Comparison of ENCODE assay signal across 8 mouse cellular contexts in the genomic region with DNA sequence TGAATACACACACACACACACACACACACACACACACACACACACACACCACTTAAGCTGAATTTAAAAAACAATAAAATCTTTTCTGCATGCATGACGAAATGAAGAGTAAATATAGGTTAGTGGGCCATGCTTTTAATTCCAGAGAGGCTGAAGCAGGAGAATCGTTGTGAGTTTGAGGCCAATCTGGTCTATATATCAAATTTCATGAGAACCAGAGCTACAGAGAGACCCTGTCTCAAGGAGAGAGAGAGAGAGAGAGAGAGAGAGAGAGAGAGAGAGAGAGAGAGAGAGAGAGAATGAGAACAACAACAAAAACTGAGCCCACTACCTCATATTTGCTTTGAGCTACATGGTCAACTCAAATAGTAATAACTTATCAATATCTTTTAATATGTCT. TPM values are rescaled to one million over a fixed set of nuclear protein-coding genes. Genes with fewer than 3 reads are reported as not detected.
DNase-seq lines count a peak whose midpoint lies in the region; ATAC-seq and TF ChIP-seq lines count a peak whose summit lies in the region.

A gene (plus strand): TSS at position 301 of the 400 bp plus-strand sequence.

- ATAC-seq in forebrain, embryonic 12.5 days (ENCODE audit: low FRiP score), result no peak
- no peak for ATAC-seq in hematopoietic stem cell, adult 5-6 weeks (replicated peaks in 1 of 2; ENCODE audit: insufficient read depth in 1 of 2, low FRiP score in 2 of 2, low TSS enrichment in 1 of 2, low read depth in 1 of 2, poor library complexity in 2 of 2, severe bottlenecking in 2 of 2)

- no peak for DNase-seq in adrenal gland, adult 18-20 months (ENCODE audit: low spot score in 2 of 2)
- DNase-seq in adrenal gland, adult (ENCODE audit: inconsistent age in 2 of 2, low spot score in 1 of 2), result no peak
- DNase-seq in spleen, adult 12 weeks (ENCODE audit: low spot score), result no peak
- no peak for DNase-seq in testis, postnatal 10 days (ENCODE audit: low spot score)

- no peak within 1 kb of the TSS for H3K4me2 ChIP-seq in forebrain, embryonic 12.5 days

- WGBS in forebrain, embryonic 12.5 days, result 83% methylated on average over 2 of the region's 2 CpGs
- WGBS in macrophage (ENCODE audit: missing documents), result 100% methylated on average over 1 of the region's 2 CpGs

- peaks cover 18% of the 10 kb centered on the region for H3K4me1 ChIP-seq in E14TG2a.4 (replicated peaks; ENCODE audit: low read depth, low read length)
- H3K4me1 ChIP-seq in forebrain, embryonic 12.5 days, result no peaks in the 10 kb centered on the region

- no peak for TF ChIP-seq CTCF in E14TG2a.4 (conservative IDR thresholded peaks at IDR 0.05; ENCODE audit: low read length)

- H3K9me3 ChIP-seq in E14TG2a.4 (ENCODE audit: low read length), result peaks cover 45% of the 10 kb centered on the region
- H3K9me3 ChIP-seq in forebrain, embryonic 12.5 days, result no peaks in the 10 kb centered on the region

- H3K4me3 ChIP-seq in E14TG2a.4 (replicated peaks; ENCODE audit: low read length), result peak within 1 kb of the TSS; percentile 41; the same call in 1 of the 2 replicates
- H3K4me3 ChIP-seq in forebrain, embryonic 12.5 days (replicated peaks), result no peak within 1 kb of the TSS
- no peak within 1 kb of the TSS for H3K4me3 ChIP-seq in macrophage (ENCODE audit: inconsistent target)

- H3K9ac ChIP-seq in forebrain, embryonic 12.5 days, result no peak within 1 kb of the TSS

- no peaks in the 10 kb centered on the region for H3K36me3 ChIP-seq in E14TG2a.4 (ENCODE audit: insufficient read depth, low read length)
- no peaks in the 10 kb centered on the region for H3K36me3 ChIP-seq in forebrain, embryonic 12.5 days (replicated peaks)
- no peaks in the 10 kb centered on the region for H3K36me3 ChIP-seq in macrophage (ENCODE audit: inconsistent target)

- no peaks in the 10 kb centered on the region for H3K27me3 ChIP-seq in E14TG2a.4 (ENCODE audit: insufficient read depth, low read length)
- H3K27me3 ChIP-seq in forebrain, embryonic 12.5 days, result no peaks in the 10 kb centered on the region

- no peak within 1 kb of the TSS for H3K27ac ChIP-seq in forebrain, embryonic 12.5 days
- H3K27ac ChIP-seq in macrophage, result no peak within 1 kb of the TSS

- H3K79me2 ChIP-seq in macrophage (ENCODE audit: inconsistent target), result no peaks in the 10 kb centered on the region

RNA-seq across cellular contexts. Expression of the gene that starts here (rescaled TPM):
- 10 to 100 TPM; 57.4 to 60.1 TPM for total RNA-seq in adrenal gland, adult 18-20 months (2021)
- polyA plus RNA-seq in forebrain, embryonic 12.5 days (2016; fragmentation: Nextera tagmentation; extraction: Ambion mirVana), result 43.7 and 44.1 TPM in 2 replicates
- 52.3 and 64.3 TPM in 2 replicates for total RNA-seq in hematopoietic stem cell, adult 5-6 weeks (2017)
- 100 to 1,000 TPM; 126 to 342 (median 206) TPM for total RNA-seq in macrophage (2018; cell fraction: chromatin; rRNA removed)
- 10 to 100 TPM; 18.7 to 37.0 (median 29.3) TPM for total RNA-seq in macrophage (2018; cell fraction: cytosol; rRNA removed)
- total RNA-seq in macrophage (2018; cell fraction: nucleus; rRNA removed), result 100 to 1,000 TPM in 18 of 26 experiments, 10 to 100 TPM in 8; 69.0 to 185 (median 111) TPM
- 18.4 to 55.5 TPM (median 28.0 TPM) in 3 replicates for polyA plus RNA-seq in macrophage (2018)
